Mouse (Mus musculus) fat pad, adult 2 months (tissue): Measurements from ENCODE around the gene Asic4.

Experiments used
- DNase-seq: peaks from one replicate; pipeline ENCODE4 v3.0.0-alpha.2; 2011; ENCODE audit warnings: low read depth, low spot score; ENCODE audit errors: extremely low read depth

Asic4 gene

GRCm38 (mm10) chr1:75501905-75502304 lies 51.7 kb downstream of the Asic4 start:
- no peak for DNase-seq

DNA sequence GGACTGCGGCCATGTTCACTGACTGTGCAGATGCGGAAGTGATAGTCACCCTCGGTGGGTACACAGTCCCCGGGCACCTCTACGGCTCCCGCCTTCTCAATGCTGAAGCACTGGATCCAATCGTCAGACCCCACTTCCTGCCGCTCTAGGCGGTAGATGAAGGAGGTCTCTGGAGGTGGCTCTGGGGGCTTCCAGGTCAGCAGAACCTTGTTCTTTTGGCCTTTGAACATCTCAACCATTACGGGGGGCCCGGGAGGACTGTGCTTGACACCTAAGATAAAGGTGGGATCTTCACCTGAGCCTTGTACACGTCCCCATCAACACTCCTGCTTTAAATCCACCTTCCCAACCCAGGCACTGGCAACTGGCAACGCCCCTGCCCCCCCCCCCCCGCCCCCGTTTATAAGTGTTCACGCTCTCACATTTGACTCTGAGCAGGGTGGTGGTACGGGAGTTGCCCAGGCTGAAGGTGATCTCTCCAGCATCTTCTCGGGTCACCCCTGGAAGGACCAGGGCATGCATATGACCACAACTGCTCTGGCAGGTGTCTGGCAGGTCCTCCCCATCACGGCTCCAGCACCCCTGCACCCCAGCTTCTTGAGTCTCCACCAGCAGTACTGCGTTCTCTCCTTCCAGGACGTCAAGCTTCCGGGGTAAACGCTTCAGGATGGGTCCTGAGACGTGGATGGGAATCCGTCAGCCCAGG lies 52.9 kb downstream of the Asic4 start:
- no peak for DNase-seq

- no peak for DNase-seq
These were observed 53.4 kb downstream of the Asic4 start for GRCm38 (mm10) chr1:75503651-75503980.

GRCm38 (mm10) chr1:75504256-75505045 lies 54.2 kb downstream of the Asic4 start:
- DNase-seq, result no peak

DNA sequence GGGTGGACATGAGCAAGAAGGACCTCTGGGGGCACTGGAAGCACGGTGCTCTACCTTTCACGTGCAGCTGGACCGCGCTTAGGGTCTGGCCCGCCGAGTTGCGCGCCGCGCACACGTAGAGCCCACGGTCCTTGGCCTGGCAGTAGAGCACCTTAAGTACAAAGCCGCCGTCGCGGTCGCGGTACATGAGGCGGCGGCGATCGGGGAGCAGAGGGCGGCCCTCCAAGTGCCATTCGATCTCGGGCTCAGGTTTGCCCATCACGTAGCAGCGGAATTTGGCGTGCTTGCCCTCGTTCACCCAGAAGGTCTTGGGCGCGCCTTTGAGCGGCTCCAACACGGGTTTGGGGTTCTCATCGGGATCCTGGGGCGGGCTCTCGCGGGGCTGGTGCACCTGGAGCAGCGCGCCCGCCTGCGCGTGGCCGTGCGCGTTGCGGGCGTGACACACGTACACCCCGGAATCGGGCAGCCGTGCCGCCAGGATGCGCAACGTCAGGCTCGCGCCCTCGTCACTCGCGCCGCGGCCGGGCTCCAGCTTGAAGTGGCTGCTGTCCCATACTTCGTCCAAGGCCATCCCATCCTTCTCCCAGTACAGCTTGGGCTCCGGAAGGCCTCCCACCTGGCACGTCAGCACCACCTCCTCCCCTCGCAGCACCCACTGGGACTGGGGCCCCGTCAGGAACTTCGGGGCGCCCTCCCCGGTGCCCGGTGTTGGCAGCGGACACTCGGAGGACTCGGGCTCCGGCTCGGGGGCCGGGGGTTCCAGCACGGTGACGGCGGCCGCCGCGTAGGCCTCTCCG lies 55.1 kb downstream of the Asic4 start:
- no peak for DNase-seq

- DNase-seq, result no peak
These were observed 56.0 kb downstream of the Asic4 start, which contains the start of gene Obsl1 for GRCm38 (mm10) chr1:75505956-75506831. Obsl1 (minus strand) TSS chr1:75506452.

DNA sequence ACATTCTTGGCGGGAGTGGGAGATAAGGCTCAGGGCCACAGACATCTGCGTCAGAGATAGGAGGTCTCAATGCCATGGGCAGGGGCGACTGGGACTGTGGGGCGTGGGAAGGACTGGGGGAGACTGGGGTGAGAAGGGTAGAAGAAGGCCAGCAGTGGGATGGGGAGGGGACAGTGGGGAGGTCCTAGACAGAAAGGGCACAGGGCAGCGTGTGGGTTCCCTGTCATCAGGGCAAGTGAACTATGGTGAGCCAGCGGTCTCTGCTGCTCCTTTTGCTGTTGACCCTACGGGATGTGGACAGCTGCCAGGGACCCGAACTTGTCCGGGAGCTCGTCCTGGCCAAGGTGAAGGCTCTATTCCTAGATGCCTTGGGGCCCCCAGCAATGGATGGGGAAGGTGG lies 56.8 kb downstream of the Asic4 start, which contains the start of gene Inha:
TSS of gene Inha (plus strand) at position 72 of the 400 bp plus-strand sequence.
- DNase-seq, result no peak

- no peak for DNase-seq
These were observed 59.4 kb downstream of the Asic4 start for GRCm38 (mm10) chr1:75509586-75509985.

GRCm38 (mm10) chr1:75510154-75510553 lies 59.9 kb downstream of the Asic4 start:
- DNase-seq, result no peak

DNA sequence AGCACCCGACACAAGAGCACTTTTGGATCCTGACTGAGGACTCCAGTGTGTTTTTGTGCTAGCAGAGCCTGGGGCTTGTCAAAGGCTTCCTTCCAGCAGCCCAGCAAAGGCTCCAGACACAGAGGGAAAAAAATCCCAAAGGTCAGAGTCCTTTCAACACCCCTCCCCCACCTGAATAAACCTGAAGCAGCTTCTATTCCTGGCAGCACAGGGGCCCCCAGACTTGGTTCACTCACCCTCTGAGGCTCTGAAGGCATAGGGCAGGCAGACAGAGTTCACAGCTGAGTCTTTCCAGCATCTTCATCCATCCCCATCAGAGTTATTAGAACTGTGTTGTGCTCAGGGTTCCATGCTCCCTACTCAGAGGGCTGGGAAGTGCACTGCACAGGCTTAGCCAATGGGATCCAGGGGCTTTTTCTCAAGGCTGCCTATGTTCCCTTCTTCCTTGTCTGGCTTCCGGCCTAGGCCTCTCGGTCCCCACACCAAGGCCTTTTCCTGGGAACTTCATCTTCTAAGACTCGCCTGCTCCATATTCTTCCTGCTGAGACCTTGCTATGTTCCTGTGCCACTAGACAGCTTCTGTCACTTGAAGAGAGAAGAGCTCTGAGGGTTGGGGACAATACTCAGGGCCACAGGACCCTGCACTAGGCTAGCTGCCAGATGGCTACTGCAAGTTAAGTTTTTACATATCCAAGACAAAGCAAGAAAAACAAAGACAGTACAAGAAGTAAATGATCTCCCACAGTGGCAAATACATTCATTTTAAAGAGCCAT lies 61.4 kb downstream of the Asic4 start:
- DNase-seq, result no peak

- no peak for DNase-seq
These were observed 62.3 kb downstream of the Asic4 start for GRCm38 (mm10) chr1:75512550-75512949.

DNA sequence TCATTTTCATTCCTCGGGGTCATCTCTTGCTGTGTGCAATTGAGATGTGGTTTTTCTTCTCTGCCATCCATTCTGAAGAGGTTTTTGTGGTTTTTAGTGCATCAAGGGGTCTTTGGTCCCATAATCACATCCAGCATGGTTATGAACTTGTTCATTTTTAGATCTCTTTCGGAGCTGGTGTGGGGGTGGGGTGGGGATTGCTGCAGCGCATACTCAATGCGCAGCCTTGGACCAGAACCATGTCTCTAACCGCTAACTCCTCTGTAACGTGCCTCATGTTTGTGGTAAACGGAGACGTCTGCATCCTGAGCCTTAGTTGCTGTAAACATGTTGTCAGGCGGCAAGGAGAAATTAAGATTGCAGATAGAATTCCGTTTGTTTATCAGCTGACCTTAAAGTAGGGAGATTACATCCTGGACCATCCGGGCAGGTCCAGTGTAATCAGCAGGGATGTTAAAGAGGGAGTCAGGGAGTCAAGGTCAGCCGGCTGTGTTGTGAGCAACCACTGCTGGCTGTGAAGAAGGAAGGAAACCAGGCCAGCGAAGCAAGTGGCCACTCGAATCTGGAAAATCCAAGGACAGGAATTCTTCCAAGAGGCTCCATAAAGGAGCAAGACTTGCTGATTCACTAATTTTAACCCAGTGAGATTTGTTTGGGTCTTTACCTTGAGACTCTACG lies 66.6 kb downstream of the Asic4 start:
- DNase-seq, result no peak

GRCm38 (mm10) chr1:75517984-75518383 lies 67.7 kb downstream of the Asic4 start:
- no peak for DNase-seq

GRCm38 (mm10) chr1:75518427-75518826 lies 68.2 kb downstream of the Asic4 start:
- DNase-seq, result no peak

GRCm38 (mm10) chr1:75519576-75519975 lies 69.3 kb downstream of the Asic4 start:
- DNase-seq, result no peak

GRCm38 (mm10) chr1:75521321-75522031 lies 71.2 kb downstream of the Asic4 start, which contains the start of gene Stk11ip:
Stk11ip (plus strand) TSS chr1:75521529.
- DNase-seq, result peak; percentile 30
